Mouse (Mus musculus): ENCODE results near the gene Cgrrf1. TPM values are rescaled to one million over a fixed set of nuclear protein-coding genes. Genes with fewer than 3 reads are reported as not detected.

Cgrrf1 gene
- polyA plus RNA-seq, 1 experiment from 2014 or later: 19.7 TPM

GRCm38 (mm10) chr14:46882431-46883067 is 50.6 kb downstream of the Cgrrf1 start, which contains the start of gene Samd4:
Gene Samd4 (plus strand): TSS chr14:46882854.
- WGBS (ENCODE audit: insufficient replicate concordance): 2% methylated on average over 54 of the region's 54 CpGs
- peaks cover 65% of the 10 kb centered on the region for H3K27me3 ChIP-seq (ENCODE audit: control insufficient read depth, insufficient read depth, low read depth, low read length)

DNA sequence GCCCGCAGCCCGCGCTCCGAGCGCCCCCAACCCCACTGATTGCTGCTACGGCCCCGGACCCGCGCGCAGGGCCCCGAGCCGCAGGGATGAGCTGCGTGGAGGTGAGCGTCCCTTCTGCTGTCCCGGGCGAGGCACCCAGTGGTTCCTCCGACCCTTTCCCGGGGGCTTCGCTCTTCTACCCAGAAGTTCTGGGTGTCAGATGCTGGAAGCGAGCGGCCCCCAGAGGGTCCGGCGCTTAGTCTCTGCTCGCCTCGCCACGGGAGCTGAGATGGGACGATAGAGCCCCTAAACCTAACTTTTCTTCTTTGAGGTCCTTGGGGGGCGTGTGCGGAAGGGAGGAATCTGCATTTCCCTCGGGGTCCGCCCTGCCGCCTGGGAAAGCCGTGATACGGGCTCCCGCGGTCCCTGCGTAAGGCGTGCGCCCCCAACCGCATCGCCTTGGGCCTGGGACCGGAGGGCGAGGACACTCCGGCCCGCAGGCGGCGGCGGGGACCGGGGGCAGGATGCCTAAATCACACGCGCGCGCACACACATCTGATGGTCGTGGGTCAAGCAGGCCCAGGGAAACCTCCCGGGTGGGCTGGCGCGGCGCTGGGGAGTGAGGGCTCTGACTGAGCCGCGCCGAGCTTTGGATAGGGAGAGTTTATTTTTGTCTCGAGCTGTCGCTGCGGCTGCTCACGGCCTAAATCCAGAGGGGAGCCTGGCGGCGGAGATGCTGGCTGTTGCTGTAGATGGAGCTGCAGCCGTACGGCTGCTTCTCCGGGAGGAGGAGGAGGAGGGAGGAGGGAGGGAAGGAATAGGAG is 51.3 kb downstream of the Cgrrf1 start:
- WGBS (ENCODE audit: insufficient replicate concordance): under 1% methylated on average over 70 of the region's 70 CpGs
- Histone ChIP-seq H3K4me2 (ENCODE audit: low read depth, low read length) (peak overlapping the region; percentile 67), H3K4me3 (ENCODE audit: low read depth, low read length) (peak overlapping the region; percentile 55), H3K9ac (ENCODE audit: low read depth, low read length) (peak overlapping the region; percentile 47), H3K27ac (ENCODE audit: low read length) (peak overlapping the region; percentile 23; the same call in 1 of the 2 replicates), H3K9me3 (replicated peaks; ENCODE audit: control insufficient read depth, low read length) (no peaks in the 10 kb centered on the region), H3K4me1 (ENCODE audit: control insufficient read depth, low read depth, low read length) (no peaks in the 10 kb centered on the region), H3K36me3 (ENCODE audit: control insufficient read depth, insufficient read depth) (no peaks in the 10 kb centered on the region), H3K27me3 (ENCODE audit: control insufficient read depth, insufficient read depth, low read depth, low read length) (peaks cover 65% of the 10 kb centered on the region)
- ATAC-seq (ENCODE audit: low read depth): no peak

More at GRCm38 (mm10) chr14:46882431-46883067, 50.6 kb downstream of the Cgrrf1 start, which contains the start of gene Samd4:
- H3K9ac ChIP-seq (ENCODE audit: low read depth, low read length): peak within 1 kb of the TSS; percentile 47
- no peaks in the 10 kb centered on the region for H3K9me3 ChIP-seq (replicated peaks; ENCODE audit: control insufficient read depth, low read length)
- peak; percentile 82 for ATAC-seq (ENCODE audit: low read depth)
- H3K27ac ChIP-seq (ENCODE audit: low read length): peak within 1 kb of the TSS; percentile 23
- H3K4me3 ChIP-seq (ENCODE audit: low read depth, low read length): peak within 1 kb of the TSS; percentile 55
- H3K4me2 ChIP-seq (ENCODE audit: low read depth, low read length): peak within 1 kb of the TSS; percentile 67
- H3K36me3 ChIP-seq (ENCODE audit: control insufficient read depth, insufficient read depth): no peaks in the 10 kb centered on the region
- H3K4me1 ChIP-seq (ENCODE audit: control insufficient read depth, low read depth, low read length): no peaks in the 10 kb centered on the region

DNA sequence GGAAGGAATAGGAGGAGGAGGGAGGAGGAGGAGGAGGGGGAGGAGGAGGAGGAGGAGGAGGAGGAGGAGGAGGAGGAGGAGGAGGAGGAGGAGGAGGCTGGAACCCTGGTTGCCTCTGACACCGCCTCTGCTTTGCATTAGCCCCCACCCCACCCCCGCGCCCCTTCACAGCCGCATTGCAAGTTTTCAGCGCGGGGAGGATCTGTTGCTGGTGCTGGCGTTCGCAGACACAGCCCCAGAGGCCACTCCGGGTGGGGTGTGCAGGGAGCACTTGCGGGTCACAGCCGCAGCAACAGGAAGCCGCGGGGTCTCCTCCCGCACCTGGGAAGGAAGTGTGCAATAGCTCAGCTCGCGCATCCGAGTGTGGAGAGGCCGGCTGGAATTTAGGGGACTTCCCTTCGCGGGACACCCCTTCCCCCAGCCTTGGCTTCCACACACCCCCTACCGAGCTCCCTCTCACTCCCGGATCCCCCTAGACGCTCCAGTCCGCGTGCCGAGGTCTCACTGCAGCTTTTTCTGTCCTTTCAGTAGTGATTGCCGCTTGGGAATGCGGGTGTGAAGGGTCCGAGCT is 52.0 kb downstream of the Cgrrf1 start:
- Histone ChIP-seq H3K4me1 (ENCODE audit: control insufficient read depth, low read depth, low read length) (no peaks in the 10 kb centered on the region), H3K36me3 (ENCODE audit: control insufficient read depth, insufficient read depth) (no peaks in the 10 kb centered on the region), H3K9me3 (replicated peaks; ENCODE audit: control insufficient read depth, low read length) (no peaks in the 10 kb centered on the region), H3K27ac (ENCODE audit: low read length) (0 out of 2 replicates have a peak overlapping the region, but pooled peaks have one; percentile 24), H3K27me3 (ENCODE audit: control insufficient read depth, insufficient read depth, low read depth, low read length) (peaks cover 65% of the 10 kb centered on the region), H3K4me3 (ENCODE audit: low read depth, low read length) (peak overlapping the region; percentile 47), H3K4me2 (ENCODE audit: low read depth, low read length) (peak overlapping the region; percentile 67), H3K9ac (ENCODE audit: low read depth, low read length) (peak overlapping the region; percentile 32; the same call in 1 of the 2 replicates)
- ATAC-seq (ENCODE audit: low read depth): no peak
- WGBS (ENCODE audit: insufficient replicate concordance): 1% methylated on average over 28 of the region's 29 CpGs

DNA sequence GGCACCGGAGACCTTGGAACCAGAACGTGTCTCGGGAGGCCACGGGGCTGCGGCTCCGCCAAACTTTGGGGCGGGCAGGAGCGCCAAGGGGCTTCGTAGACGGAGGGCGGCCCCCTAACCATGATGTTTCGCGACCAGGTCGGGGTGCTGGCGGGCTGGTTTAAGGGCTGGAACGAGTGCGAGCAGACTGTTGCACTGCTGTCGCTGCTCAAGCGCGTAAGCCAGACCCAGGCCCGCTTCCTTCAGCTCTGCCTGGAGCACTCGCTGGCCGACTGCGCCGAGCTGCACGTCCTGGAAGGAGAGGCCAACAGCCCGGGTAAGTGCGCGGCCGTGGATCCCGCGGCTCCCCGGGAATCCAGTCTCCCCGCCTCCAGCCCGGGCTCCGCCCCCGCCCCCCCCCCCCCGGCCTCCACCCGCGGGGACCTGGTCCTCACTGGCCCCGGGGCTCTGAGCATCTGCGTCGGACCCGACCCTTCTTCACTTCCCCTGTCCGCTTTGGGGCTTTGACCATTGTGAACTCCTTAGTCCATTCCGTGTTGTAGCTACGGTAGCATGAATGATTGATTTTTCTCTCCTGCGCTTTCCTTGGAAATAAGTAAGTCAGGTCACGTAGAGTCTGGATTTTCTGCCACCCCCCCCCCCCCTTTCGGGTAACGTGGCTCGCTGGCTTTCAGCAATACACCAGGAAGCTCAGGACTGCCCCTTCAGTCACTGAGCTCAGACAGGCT is 52.9 kb downstream of the Cgrrf1 start:
- H3K36me3 ChIP-seq (ENCODE audit: control insufficient read depth, insufficient read depth): no peaks in the 10 kb centered on the region
- H3K27me3 ChIP-seq (ENCODE audit: control insufficient read depth, insufficient read depth, low read depth, low read length): peaks cover 65% of the 10 kb centered on the region
- no peak overlapping the region for H3K27ac ChIP-seq (ENCODE audit: low read length)
- H3K4me1 ChIP-seq (ENCODE audit: control insufficient read depth, low read depth, low read length): no peaks in the 10 kb centered on the region
- H3K9ac ChIP-seq (ENCODE audit: low read depth, low read length): no peak overlapping the region
- H3K9me3 ChIP-seq (replicated peaks; ENCODE audit: control insufficient read depth, low read length): no peaks in the 10 kb centered on the region
- H3K4me3 ChIP-seq (ENCODE audit: low read depth, low read length): peak overlapping the region; percentile 47
- WGBS (ENCODE audit: insufficient replicate concordance): under 1% methylated on average over 41 of the region's 52 CpGs
- H3K4me2 ChIP-seq (ENCODE audit: low read depth, low read length): peak overlapping the region; percentile 67
- ATAC-seq (ENCODE audit: low read depth): no peak

GRCm38 (mm10) chr14:46885429-46885755 is 53.5 kb downstream of the Cgrrf1 start:
- no peaks in the 10 kb centered on the region for H3K9me3 ChIP-seq (replicated peaks; ENCODE audit: control insufficient read depth, low read length)
- H3K36me3 ChIP-seq (ENCODE audit: control insufficient read depth, insufficient read depth): no peaks in the 10 kb centered on the region
- H3K27me3 ChIP-seq (ENCODE audit: control insufficient read depth, insufficient read depth, low read depth, low read length): peaks cover 63% of the 10 kb centered on the region
- no peak overlapping the region for H3K27ac ChIP-seq (ENCODE audit: low read length)
- peak overlapping the region; percentile 47 for H3K4me3 ChIP-seq (ENCODE audit: low read depth, low read length)
- H3K9ac ChIP-seq (ENCODE audit: low read depth, low read length): no peak overlapping the region
- ATAC-seq (ENCODE audit: low read depth): no peak
- 3% methylated on average over 7 of the region's 7 CpGs for WGBS (ENCODE audit: insufficient replicate concordance)
- peak overlapping the region; percentile 67; the same call in 1 of the 2 replicates for H3K4me2 ChIP-seq (ENCODE audit: low read depth, low read length)
- no peaks in the 10 kb centered on the region for H3K4me1 ChIP-seq (ENCODE audit: control insufficient read depth, low read depth, low read length)

GRCm38 (mm10) chr14:46885891-46886301 is 54.0 kb downstream of the Cgrrf1 start:
- H3K4me3 ChIP-seq (ENCODE audit: low read depth, low read length): no peak overlapping the region
- no peak overlapping the region for H3K27ac ChIP-seq (ENCODE audit: low read length)
- ATAC-seq (ENCODE audit: low read depth): no peak
- no peaks in the 10 kb centered on the region for H3K4me1 ChIP-seq (ENCODE audit: control insufficient read depth, low read depth, low read length)
- no peak overlapping the region for H3K4me2 ChIP-seq (ENCODE audit: low read depth, low read length)
- no peak overlapping the region for H3K9ac ChIP-seq (ENCODE audit: low read depth, low read length)
- WGBS (ENCODE audit: insufficient replicate concordance): 16% methylated on average over 5 of the region's 5 CpGs
- no peaks in the 10 kb centered on the region for H3K9me3 ChIP-seq (replicated peaks; ENCODE audit: control insufficient read depth, low read length)
- H3K27me3 ChIP-seq (ENCODE audit: control insufficient read depth, insufficient read depth, low read depth, low read length): peaks cover 58% of the 10 kb centered on the region
- no peaks in the 10 kb centered on the region for H3K36me3 ChIP-seq (ENCODE audit: control insufficient read depth, insufficient read depth)

- peaks cover 27% of the 10 kb centered on the region for H3K27me3 ChIP-seq (ENCODE audit: control insufficient read depth, insufficient read depth, low read depth, low read length)
- no peaks in the 10 kb centered on the region for H3K9me3 ChIP-seq (replicated peaks; ENCODE audit: control insufficient read depth, low read length)
- 64% methylated on average over 4 of the region's 4 CpGs for WGBS (ENCODE audit: insufficient replicate concordance)
- ATAC-seq (ENCODE audit: low read depth): no peak
- H3K4me2 ChIP-seq (ENCODE audit: low read depth, low read length): no peak overlapping the region
- H3K9ac ChIP-seq (ENCODE audit: low read depth, low read length): no peak overlapping the region
- H3K4me3 ChIP-seq (ENCODE audit: low read depth, low read length): no peak overlapping the region
- H3K36me3 ChIP-seq (ENCODE audit: control insufficient read depth, insufficient read depth): no peaks in the 10 kb centered on the region
- H3K4me1 ChIP-seq (ENCODE audit: control insufficient read depth, low read depth, low read length): no peaks in the 10 kb centered on the region
- H3K27ac ChIP-seq (ENCODE audit: low read length): no peak overlapping the region
Measured at GRCm38 (mm10) chr14:46889096-46889495, 57.2 kb downstream of the Cgrrf1 start.

GRCm38 (mm10) chr14:46893961-46894360 is 62.0 kb downstream of the Cgrrf1 start:
- Histone ChIP-seq H3K36me3 (ENCODE audit: control insufficient read depth, insufficient read depth) (no peaks in the 10 kb centered on the region), H3K9me3 (replicated peaks; ENCODE audit: control insufficient read depth, low read length) (no peaks in the 10 kb centered on the region), H3K4me1 (ENCODE audit: control insufficient read depth, low read depth, low read length) (no peaks in the 10 kb centered on the region), H3K4me3 (ENCODE audit: low read depth, low read length) (no peak overlapping the region), H3K27me3 (ENCODE audit: control insufficient read depth, insufficient read depth, low read depth, low read length) (no peaks in the 10 kb centered on the region), H3K27ac (ENCODE audit: low read length) (no peak overlapping the region), H3K9ac (ENCODE audit: low read depth, low read length) (no peak overlapping the region), H3K4me2 (ENCODE audit: low read depth, low read length) (no peak overlapping the region)
- 71% methylated on average over 10 of the region's 10 CpGs for WGBS (ENCODE audit: insufficient replicate concordance)
- ATAC-seq (ENCODE audit: low read depth): no peak
